Mouse (Mus musculus) embryonic facial prominence, embryonic 14.5 days (tissue): Measurements from ENCODE around the gene Hat1. TPM values are rescaled to one million over a fixed set of nuclear protein-coding genes. Genes with fewer than 3 reads are reported as not detected.

Experiments
- ATAC-seq: fragments of 200-750 bp; cut with Nextera tagmentation; 2 replicates; pipeline ENCODE4 v1.8.0; 2017; ENCODE audit warnings: low read depth, moderate number of reproducible peaks, moderate TSS enrichment
- DNase-seq: peaks from one replicate; pipeline ENCODE4 v3.0.0-alpha.2; 2015; ENCODE audit warnings: low spot score
- H3K27ac ChIP-seq: fragments of 300-500 bp; sonication (generic); replicated peaks from 2 replicates; pipeline ENCODE4 v1.5.1; 2014; ENCODE audit warnings: low read depth, mild to moderate bottlenecking, low read length, moderate library complexity
- H3K27me3 ChIP-seq: fragments of 300-500 bp; sonication (generic); replicated peaks from 2 replicates; pipeline ENCODE4 v1.6.1; 2014; ENCODE audit warnings: low read length; ENCODE audit not compliant: control insufficient read depth, insufficient read depth
- H3K36me3 ChIP-seq: fragments of 300-500 bp; sonication (generic); 2 replicates; pipeline ENCODE4 v1.6.1; 2014; ENCODE audit warnings: low read length, mixed read lengths; ENCODE audit not compliant: control insufficient read depth, insufficient read depth
- H3K4me1 ChIP-seq: fragments of 300-500 bp; sonication (generic); 2 replicates; pipeline ENCODE4 v1.6.1; 2014; ENCODE audit warnings: antibody characterized with exemption, low read length; ENCODE audit not compliant: control insufficient read depth, insufficient read depth
- H3K4me2 ChIP-seq: fragments of 300-500 bp; sonication (generic); 2 replicates; pipeline ENCODE4 v1.6.1; 2014; ENCODE audit warnings: low read depth, mild to moderate bottlenecking, low read length, moderate library complexity, mixed read lengths
- H3K4me3 ChIP-seq: fragments of 300-500 bp; sonication (generic); 2 replicates; pipeline ENCODE4 v1.5.1; 2014; ENCODE audit warnings: low read depth, mild to moderate bottlenecking, low read length
- H3K9ac ChIP-seq: fragments of 300-500 bp; sonication (generic); 2 replicates; pipeline ENCODE4 v1.6.1; 2014; ENCODE audit warnings: low read depth, mild to moderate bottlenecking, low read length, moderate library complexity, mixed read lengths
- H3K9me3 ChIP-seq: fragments of 300-500 bp; sonication (generic); 2 replicates; pipeline ENCODE4 v1.6.1; 2016; ENCODE audit warnings: low read length; ENCODE audit not compliant: control insufficient read depth
- WGBS: fragments of 180-500 bp; shearing (Covaris S2); extraction: QIAGEN DNeasy Blood & Tissue Kit; methylation state at CpG from one replicate; pipeline ENCODE4 v1.1.7; 2014; 5-methylcytosine and 5-hydroxymethylcytosine counted together
- polyA plus RNA-seq: library from polyadenylated mRNA; unstranded; fragments of >200 nt; fragmentation: Nextera tagmentation; extraction: Ambion mirVana; gene quantifications from 2 replicates; pipeline ENCODE4 v1.2.1, GENCODE M21; 2014

Hat1 gene
- polyA plus RNA-seq, 1 experiment from 2014 or later: 96.6 TPM

DNA sequence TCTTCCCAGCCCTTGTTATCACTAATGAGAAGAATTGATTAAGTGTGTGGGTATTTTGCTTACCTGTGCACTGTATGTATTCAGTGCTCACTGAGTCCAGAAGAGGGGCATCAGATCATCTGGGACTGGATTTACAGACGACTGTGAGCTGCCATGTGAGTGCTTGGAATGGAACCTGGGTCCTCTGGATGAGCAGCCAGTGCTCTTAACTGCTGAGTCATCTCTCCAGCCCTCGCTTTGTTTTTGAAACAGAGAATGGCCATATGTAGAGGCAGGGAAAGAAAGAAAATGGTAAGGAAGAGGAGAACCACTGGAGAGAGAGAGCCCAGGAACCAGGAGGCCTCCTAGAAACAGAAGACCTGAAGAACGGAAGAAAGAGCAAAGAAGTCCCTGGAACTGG, 73.8 kb downstream of the Hat1 start:
- Histone ChIP-seq H3K9me3 (no peaks in the 10 kb centered on the region), H3K4me3 (no peak overlapping the region), H3K9ac (no peak overlapping the region), H3K36me3 (no peaks in the 10 kb centered on the region), H3K4me1 (no peaks in the 10 kb centered on the region), H3K4me2 (no peak overlapping the region), H3K27me3 (no peaks in the 10 kb centered on the region), H3K27ac (no peak overlapping the region)
- 65% methylated on average over 3 of the region's 3 CpGs for WGBS
- no peak for ATAC-seq
- DNase-seq: no peak

DNA sequence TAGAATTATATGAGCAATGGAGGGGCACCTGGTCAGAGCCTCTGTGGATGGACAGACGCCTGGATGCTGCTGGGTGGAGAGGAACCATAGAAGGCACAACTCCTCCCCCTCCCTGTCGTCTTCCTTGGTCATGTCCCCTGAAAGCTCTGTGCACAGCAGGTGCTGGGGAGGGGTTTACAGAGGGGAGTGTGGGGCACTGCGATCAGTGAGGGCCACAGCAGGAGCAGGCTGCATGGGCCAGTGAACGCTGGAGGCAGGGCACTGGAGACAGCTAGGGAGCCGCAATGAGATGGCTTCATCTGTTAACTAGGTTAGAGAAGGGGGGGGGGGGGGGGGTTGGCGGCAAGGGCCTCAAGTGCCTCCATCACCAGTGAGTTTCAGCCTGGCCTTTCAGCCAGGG, 77.3 kb downstream of the Hat1 start:
- H3K9me3 ChIP-seq: no peaks in the 10 kb centered on the region
- ATAC-seq (peak; percentile 81; the same call in 1 of the 2 replicates), DNase-seq (peak; percentile 44)
- no peak overlapping the region for H3K4me2 ChIP-seq
- H3K4me3 ChIP-seq: no peak overlapping the region
- 20% methylated on average over 5 of the region's 6 CpGs for WGBS
- H3K27ac ChIP-seq: no peak overlapping the region
- no peaks in the 10 kb centered on the region for H3K36me3 ChIP-seq
- H3K27me3 ChIP-seq: no peaks in the 10 kb centered on the region
- H3K9ac ChIP-seq: no peak overlapping the region
- H3K4me1 ChIP-seq: no peaks in the 10 kb centered on the region

DNA sequence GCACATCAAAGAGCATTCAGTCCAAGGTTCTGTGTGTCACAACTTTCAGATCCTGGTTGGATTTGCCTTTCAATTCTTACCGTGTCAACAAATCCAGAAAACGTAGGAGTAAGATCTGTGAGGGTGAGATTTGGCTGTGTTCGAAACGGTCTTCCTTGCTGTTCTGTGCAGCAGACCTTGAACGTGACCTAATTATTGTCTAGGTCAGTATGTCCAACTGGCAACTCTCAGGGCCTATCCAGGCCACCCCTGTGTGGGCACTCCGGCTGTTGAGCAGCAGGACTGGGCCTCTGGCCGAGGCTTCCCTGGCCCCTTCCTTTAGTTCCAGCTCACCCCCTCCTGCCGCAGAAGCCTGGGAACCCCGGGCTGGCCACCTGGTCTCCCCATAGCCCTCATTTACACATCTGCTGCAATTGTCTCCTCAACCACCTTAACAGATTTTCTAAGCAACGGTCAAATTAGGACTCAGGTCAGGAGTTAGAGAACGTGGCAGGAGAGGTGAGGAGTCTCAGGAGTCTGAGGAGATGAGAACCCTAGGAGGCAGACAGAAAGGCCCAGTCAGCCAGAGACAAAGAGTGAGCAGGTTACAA, 78.2 kb downstream of the Hat1 start:
- Histone ChIP-seq H3K9ac (no peak overlapping the region), H3K27me3 (no peaks in the 10 kb centered on the region), H3K4me3 (no peak overlapping the region), H3K36me3 (no peaks in the 10 kb centered on the region), H3K9me3 (no peaks in the 10 kb centered on the region), H3K4me2 (no peak overlapping the region), H3K4me1 (no peaks in the 10 kb centered on the region), H3K27ac (no peak overlapping the region)
- DNase-seq (peak; percentile 38), ATAC-seq (peak; percentile 67; the same call in 1 of the 2 replicates)
- 67% methylated on average over 11 of the region's 11 CpGs for WGBS

DNA sequence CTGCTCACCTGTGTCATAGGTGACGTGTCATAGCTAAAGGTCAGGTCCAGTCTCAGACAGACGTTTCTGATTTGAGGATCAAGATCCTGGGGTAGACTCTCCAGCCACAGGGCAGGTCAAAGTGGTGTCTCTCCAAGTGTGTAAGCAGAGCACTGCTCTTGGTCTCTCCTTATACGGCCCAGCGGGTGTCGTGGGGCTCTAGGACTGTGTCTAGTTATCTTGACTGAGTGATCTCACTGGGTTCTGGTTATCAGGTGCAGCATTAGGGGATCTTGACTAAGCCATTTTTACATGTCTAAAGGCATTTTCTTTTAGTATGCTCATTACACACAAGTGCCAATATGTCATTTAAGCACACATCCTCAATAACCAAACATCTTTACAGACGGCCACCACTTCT, 82.3 kb downstream of the Hat1 start:
- Histone ChIP-seq H3K4me2 (no peak overlapping the region), H3K9me3 (no peaks in the 10 kb centered on the region), H3K27ac (no peak overlapping the region), H3K4me1 (peaks cover 23% of the 10 kb centered on the region), H3K36me3 (no peaks in the 10 kb centered on the region), H3K4me3 (no peak overlapping the region), H3K9ac (no peak overlapping the region), H3K27me3 (no peaks in the 10 kb centered on the region)
- DNase-seq: no peak
- ATAC-seq: no peak
- 88% methylated on average over 6 of the region's 6 CpGs for WGBS

DNA sequence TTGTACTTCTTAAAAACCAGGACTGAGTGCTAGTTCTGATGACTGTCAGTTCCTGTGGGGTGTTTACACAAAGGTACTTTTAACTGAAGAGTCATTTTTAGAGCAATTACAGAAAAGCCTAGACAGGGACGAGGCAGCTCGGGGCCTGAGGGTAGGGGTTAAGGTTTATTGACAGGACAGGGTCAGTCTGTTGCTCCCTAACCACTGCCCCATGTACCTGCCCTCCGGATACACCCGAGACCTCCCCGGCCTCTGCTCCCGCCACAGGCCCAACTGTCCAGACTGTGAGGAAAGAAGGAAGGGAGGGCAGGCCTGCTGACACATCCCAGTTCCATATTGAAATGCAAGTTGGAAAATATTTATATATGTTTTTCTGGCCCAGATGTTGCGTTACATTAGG, 85.1 kb downstream of the Hat1 start:
- Histone ChIP-seq H3K27ac (peak overlapping the region; percentile 76), H3K4me2 (peak overlapping the region; percentile 23; the same call in 1 of the 2 replicates)
- WGBS: 20% methylated on average over 7 of the region's 7 CpGs

DNA sequence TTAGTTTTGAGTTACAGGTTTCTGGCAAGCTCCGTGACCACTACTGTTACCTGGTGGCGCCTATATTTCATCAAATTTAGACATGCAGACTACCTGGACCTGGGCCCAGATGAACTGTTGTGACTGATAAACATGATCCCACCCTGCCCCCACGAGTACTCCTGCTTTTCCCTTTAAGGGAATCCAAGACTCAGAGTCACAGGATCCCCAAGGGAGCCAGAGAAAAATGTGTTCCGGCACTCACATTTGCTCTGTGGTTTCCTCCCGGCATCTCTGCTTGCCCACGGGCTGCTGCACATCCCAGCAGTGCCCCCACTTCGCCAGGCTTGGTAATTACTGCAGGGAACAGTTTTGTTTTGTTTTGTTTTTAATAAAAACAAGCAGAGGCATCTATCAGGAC, 85.6 kb downstream of the Hat1 start:
- 11% methylated on average over 7 of the region's 7 CpGs for WGBS
- no peak overlapping the region for H3K9ac ChIP-seq
- peak; percentile 90 for DNase-seq
- peak overlapping the region; percentile 76 for H3K27ac ChIP-seq
- H3K4me3 ChIP-seq: no peak overlapping the region
- H3K4me1 ChIP-seq: peaks cover 23% of the 10 kb centered on the region
- peaks cover 6% of the 10 kb centered on the region; the same call in 1 of the 2 replicates for H3K9me3 ChIP-seq
- no peaks in the 10 kb centered on the region for H3K27me3 ChIP-seq
- H3K4me2 ChIP-seq: peak overlapping the region; percentile 23
- H3K36me3 ChIP-seq: no peaks in the 10 kb centered on the region
- peak; percentile 73; the same call in 1 of the 2 replicates for ATAC-seq

More for the DNA sequence above, 85.1 kb downstream of the Hat1 start:
- Histone ChIP-seq H3K27me3 (no peaks in the 10 kb centered on the region), H3K9ac (no peak overlapping the region), H3K9me3 (peaks cover 6% of the 10 kb centered on the region; the same call in 1 of the 2 replicates), H3K36me3 (no peaks in the 10 kb centered on the region), H3K4me1 (peaks cover 23% of the 10 kb centered on the region), H3K4me3 (no peak overlapping the region)
- ATAC-seq: no peak
- DNase-seq: no peak

DNA sequence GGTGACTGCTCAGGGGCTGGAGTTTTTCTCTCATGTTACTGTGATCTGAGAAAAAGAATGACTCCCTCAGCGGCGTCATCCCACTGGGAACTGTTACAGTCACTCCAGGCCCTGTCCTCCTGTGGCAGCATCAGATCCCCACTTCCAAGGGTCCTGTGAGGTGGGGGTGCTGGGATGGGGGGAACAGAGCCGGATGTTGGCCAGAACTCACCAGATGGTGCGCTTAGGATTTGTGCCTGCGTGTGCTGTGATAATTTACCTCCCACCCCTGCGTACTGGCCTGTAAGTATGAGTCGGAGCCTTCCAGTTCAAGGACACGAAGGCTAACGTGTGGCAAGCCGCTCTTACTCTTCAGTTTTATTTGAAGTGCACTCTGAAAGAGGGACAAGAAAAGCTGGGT, 86.6 kb downstream of the Hat1 start:
- DNase-seq (no peak), ATAC-seq (no peak)
- 40% methylated on average over 10 of the region's 10 CpGs for WGBS
- Histone ChIP-seq H3K9me3 (peaks cover 6% of the 10 kb centered on the region; the same call in 1 of the 2 replicates), H3K36me3 (no peaks in the 10 kb centered on the region), H3K9ac (no peak overlapping the region), H3K27ac (peak overlapping the region; percentile 76), H3K4me3 (no peak overlapping the region), H3K4me2 (no peak overlapping the region; the same call in 1 of the 2 replicates), H3K4me1 (peaks cover 28% of the 10 kb centered on the region), H3K27me3 (no peaks in the 10 kb centered on the region)

DNA sequence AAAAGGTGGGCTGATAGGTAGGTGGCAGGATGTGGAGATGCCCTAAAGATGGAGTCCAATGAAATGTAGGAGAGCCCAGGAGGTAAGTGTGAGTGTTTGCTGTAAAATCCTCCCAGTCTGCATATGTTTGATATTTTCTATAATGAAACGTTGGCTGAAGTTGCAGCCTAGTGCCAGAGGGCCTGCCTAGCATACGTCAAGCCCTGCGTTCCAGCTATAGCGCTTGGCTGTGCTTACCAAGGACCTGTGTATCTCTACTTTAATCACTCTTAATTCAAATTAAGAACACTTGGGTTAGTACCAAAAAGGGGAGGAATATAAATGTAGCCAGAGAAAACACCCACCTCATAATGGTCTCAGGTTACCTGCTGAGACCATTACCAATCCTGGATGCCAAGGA, 87.0 kb downstream of the Hat1 start:
- no peak overlapping the region for H3K4me3 ChIP-seq
- H3K27me3 ChIP-seq: no peaks in the 10 kb centered on the region
- ATAC-seq (peak; percentile 60; the same call in 1 of the 2 replicates), DNase-seq (peak; percentile 54)
- H3K9ac ChIP-seq: no peak overlapping the region
- H3K4me2 ChIP-seq: no peak overlapping the region; the same call in 1 of the 2 replicates
- 42% methylated on average over 4 of the region's 4 CpGs for WGBS
- H3K36me3 ChIP-seq: no peaks in the 10 kb centered on the region
- H3K9me3 ChIP-seq: peaks cover 6% of the 10 kb centered on the region; the same call in 1 of the 2 replicates
- H3K27ac ChIP-seq: peak overlapping the region; percentile 76
- peaks cover 31% of the 10 kb centered on the region for H3K4me1 ChIP-seq

DNA sequence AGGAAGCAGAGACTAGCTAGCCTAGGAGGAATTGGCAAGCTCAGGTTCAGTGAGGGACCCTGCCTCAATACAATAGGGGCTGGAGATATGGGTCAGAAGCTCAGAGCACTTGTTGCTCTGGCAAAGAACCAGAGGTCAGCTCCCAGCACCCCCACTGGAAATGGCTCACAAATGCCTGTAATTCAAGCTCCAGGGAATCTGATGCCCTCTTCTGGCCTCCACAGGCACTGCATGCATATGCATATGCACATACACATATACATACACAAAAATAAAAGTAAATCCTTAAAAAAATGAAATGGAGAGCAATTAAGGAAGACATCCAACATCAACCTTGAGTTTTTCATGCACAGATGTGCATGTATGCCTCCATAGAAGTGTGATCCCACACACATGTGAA, 89.0 kb downstream of the Hat1 start:
- Histone ChIP-seq H3K9me3 (peaks cover 6% of the 10 kb centered on the region; the same call in 1 of the 2 replicates), H3K27me3 (no peaks in the 10 kb centered on the region), H3K4me1 (peaks cover 44% of the 10 kb centered on the region), H3K9ac (no peak overlapping the region), H3K4me3 (no peak overlapping the region), H3K27ac (no peak overlapping the region), H3K4me2 (no peak overlapping the region), H3K36me3 (no peaks in the 10 kb centered on the region)
- ATAC-seq: no peak
- no peak for DNase-seq
